Mouse (Mus musculus): ENCODE measurements at regions not wholly inside any gene's neighbourhood (a gene's known extent, or its start where the extent isn't known, plus 50 kb on each side); places are given as distances from the start of the nearest gene placed in this dataset.
"Not testable (repeated sequence)": the region's sequence is repeated elsewhere in the genome, so short reads cannot be mapped to it uniquely, and the experiment has no call there.

- H3K27me3 ChIP-seq (ENCODE audit: control insufficient read depth, insufficient read depth, low read length), result no peaks in the 10 kb centered on the region
- H3K4me2 ChIP-seq (ENCODE audit: low read depth), result no peak overlapping the region
- peaks cover 18 to 23% of the 10 kb centered on the region in 2 experiments for H3K4me1 ChIP-seq (replicated peaks; ENCODE audit: control insufficient read depth in 2 of 2, insufficient read depth in 2 of 2, low read length in 1 of 2)
- no peak overlapping the region for H3K27ac ChIP-seq
- 0 out of 2 replicates have a peak, but pooled peaks have one; percentile 40 for ATAC-seq (ENCODE audit: insufficient read depth)
- 68% methylated on average over 4 of the region's 4 CpGs for WGBS (ENCODE audit: insufficient replicate concordance)
- H3K9ac ChIP-seq (replicated peaks), result no peak overlapping the region
- no peaks in the 10 kb centered on the region for H3K9me3 ChIP-seq (ENCODE audit: control insufficient read depth, low read length)
- H3K36me3 ChIP-seq (replicated peaks; ENCODE audit: control insufficient read depth, insufficient read depth, low read depth), result no peaks in the 10 kb centered on the region
- no peak for TF ChIP-seq EP300 (IDR thresholded peaks at IDR 0.05; ENCODE audit: low read depth)
- TF ChIP-seq CTCF (IDR thresholded peaks at IDR 0.05; ENCODE audit: low read depth), result no peak
- no peak for DNase-seq (ENCODE audit: low read depth in 3 of 3, low spot score in 3 of 3)
- H3K4me3 ChIP-seq (ENCODE audit: insufficient read depth in 1 of 2, low read depth in 2 of 2, low read length in 2 of 2), result no peak overlapping the region
Measured at GRCm38 (mm10) chr10:119087886-119088285, 152.0 kb downstream of the Cand1 start.

GRCm38 (mm10) chr10:119087071-119087665, 152.7 kb downstream of the Cand1 start:
- Histone ChIP-seq H3K4me2 (ENCODE audit: low read depth) (no peak overlapping the region; the same call in 1 of the 2 replicates), H3K9ac (replicated peaks) (no peak overlapping the region), H3K4me1 (replicated peaks; ENCODE audit: control insufficient read depth in 2 of 2, insufficient read depth in 2 of 2, low read length in 1 of 2) (peaks cover 18 to 23% of the 10 kb centered on the region in 2 experiments), H3K4me3 (ENCODE audit: insufficient read depth in 1 of 2, low read depth in 2 of 2, low read length in 2 of 2) (no peak overlapping the region), H3K27me3 (ENCODE audit: control insufficient read depth, insufficient read depth, low read length) (no peaks in the 10 kb centered on the region), H3K36me3 (replicated peaks; ENCODE audit: control insufficient read depth, insufficient read depth, low read depth) (no peaks in the 10 kb centered on the region), H3K9me3 (ENCODE audit: control insufficient read depth, low read length) (no peaks in the 10 kb centered on the region), H3K27ac (peak overlapping the region; percentile 53)
- ATAC-seq (ENCODE audit: insufficient read depth) (peak; percentile 27; the same call in 1 of the 2 replicates), DNase-seq (ENCODE audit: low read depth in 3 of 3, low spot score in 3 of 3) (no peak)
- WGBS (ENCODE audit: insufficient replicate concordance), result 27% methylated on average over 5 of the region's 5 CpGs
- TF ChIP-seq EP300 (IDR thresholded peaks at IDR 0.05; ENCODE audit: low read depth), result no peak
- no peak for TF ChIP-seq CTCF (IDR thresholded peaks at IDR 0.05; ENCODE audit: low read depth)

GRCm38 (mm10) chr10:119086450-119086849, 153.4 kb downstream of the Cand1 start:
- ATAC-seq (ENCODE audit: insufficient read depth) (peak; percentile 86), DNase-seq (ENCODE audit: low read depth in 3 of 3, low spot score in 3 of 3) (peak in 1 of 3 experiments; percentile 52)
- Histone ChIP-seq H3K4me3 (ENCODE audit: insufficient read depth in 1 of 2, low read depth in 2 of 2, low read length in 2 of 2) (no peak overlapping the region), H3K4me2 (ENCODE audit: low read depth) (no peak overlapping the region), H3K9me3 (ENCODE audit: control insufficient read depth, low read length) (no peaks in the 10 kb centered on the region), H3K4me1 (replicated peaks; ENCODE audit: control insufficient read depth in 2 of 2, insufficient read depth in 2 of 2, low read length in 1 of 2) (peaks cover 18 to 23% of the 10 kb centered on the region in 2 experiments), H3K27ac (no peak overlapping the region), H3K36me3 (replicated peaks; ENCODE audit: control insufficient read depth, insufficient read depth, low read depth) (no peaks in the 10 kb centered on the region), H3K27me3 (ENCODE audit: control insufficient read depth, insufficient read depth, low read length) (no peaks in the 10 kb centered on the region), H3K9ac (replicated peaks) (no peak overlapping the region)
- TF ChIP-seq CTCF (IDR thresholded peaks at IDR 0.05; ENCODE audit: low read depth), result no peak
- TF ChIP-seq EP300 (IDR thresholded peaks at IDR 0.05; ENCODE audit: low read depth), result peak; percentile 65
- 6% methylated on average over 5 of the region's 5 CpGs for WGBS (ENCODE audit: insufficient replicate concordance)

- Histone ChIP-seq H3K4me3 (ENCODE audit: insufficient read depth in 1 of 2, low read depth in 2 of 2, low read length in 2 of 2) (no peak overlapping the region), H3K4me2 (ENCODE audit: low read depth) (no peak overlapping the region), H3K4me1 (replicated peaks; ENCODE audit: control insufficient read depth in 2 of 2, insufficient read depth in 2 of 2, low read length in 1 of 2) (peaks cover 18 to 29% of the 10 kb centered on the region in 2 experiments), H3K9me3 (ENCODE audit: control insufficient read depth, low read length) (no peaks in the 10 kb centered on the region), H3K27me3 (ENCODE audit: control insufficient read depth, insufficient read depth, low read length) (no peaks in the 10 kb centered on the region), H3K36me3 (replicated peaks; ENCODE audit: control insufficient read depth, insufficient read depth, low read depth) (no peaks in the 10 kb centered on the region), H3K27ac (no peak overlapping the region), H3K9ac (replicated peaks) (no peak overlapping the region)
- ATAC-seq (ENCODE audit: insufficient read depth) (no peak), DNase-seq (ENCODE audit: low read depth in 3 of 3, low spot score in 3 of 3) (no peak)
- TF ChIP-seq EP300 (IDR thresholded peaks at IDR 0.05; ENCODE audit: low read depth) (no peak), CTCF (IDR thresholded peaks at IDR 0.05; ENCODE audit: low read depth) (no peak)
- WGBS (ENCODE audit: insufficient replicate concordance), result 46% methylated on average over 4 of the region's 4 CpGs
Measured at GRCm38 (mm10) chr10:119083431-119083830, 156.4 kb downstream of the Cand1 start.

- WGBS (ENCODE audit: insufficient replicate concordance), result 68% methylated on average over 2 of the region's 2 CpGs
- ATAC-seq (ENCODE audit: insufficient read depth) (no peak), DNase-seq (ENCODE audit: low read depth in 3 of 3, low spot score in 3 of 3) (no peak)
- no peak for TF ChIP-seq CTCF (IDR thresholded peaks at IDR 0.05; ENCODE audit: low read depth)
- TF ChIP-seq EP300 (IDR thresholded peaks at IDR 0.05; ENCODE audit: low read depth), result no peak
- Histone ChIP-seq H3K4me1 (replicated peaks; ENCODE audit: control insufficient read depth in 2 of 2, insufficient read depth in 2 of 2, low read length in 1 of 2) (peaks cover 18 to 29% of the 10 kb centered on the region in 2 experiments), H3K36me3 (replicated peaks; ENCODE audit: control insufficient read depth, insufficient read depth, low read depth) (no peaks in the 10 kb centered on the region), H3K27ac (no peak overlapping the region), H3K4me2 (ENCODE audit: low read depth) (no peak overlapping the region), H3K4me3 (ENCODE audit: insufficient read depth in 1 of 2, low read depth in 2 of 2, low read length in 2 of 2) (no peak overlapping the region), H3K9me3 (ENCODE audit: control insufficient read depth, low read length) (no peaks in the 10 kb centered on the region), H3K9ac (replicated peaks) (no peak overlapping the region), H3K27me3 (ENCODE audit: control insufficient read depth, insufficient read depth, low read length) (no peaks in the 10 kb centered on the region)
Measured at GRCm38 (mm10) chr10:119082861-119083260, 157.0 kb downstream of the Cand1 start.

GRCm38 (mm10) chr10:119081766-119082165, 158.1 kb downstream of the Cand1 start:
- DNase-seq (ENCODE audit: low read depth in 3 of 3, low spot score in 3 of 3); H3K27ac ChIP-seq; H3K4me3 ChIP-seq (ENCODE audit: insufficient read depth in 1 of 2, low read depth in 2 of 2, low read length in 2 of 2); H3K9ac ChIP-seq (replicated peaks); H3K4me2 ChIP-seq (ENCODE audit: low read depth); H3K9me3 ChIP-seq (ENCODE audit: control insufficient read depth, low read length); H3K27me3 ChIP-seq (ENCODE audit: control insufficient read depth, insufficient read depth, low read length); ATAC-seq (ENCODE audit: insufficient read depth); H3K36me3 ChIP-seq (replicated peaks; ENCODE audit: control insufficient read depth, insufficient read depth, low read depth): not testable (repeated sequence)
- WGBS (ENCODE audit: insufficient replicate concordance), result 62% methylated on average over 3 of the region's 3 CpGs
- peaks cover 11 to 23% of the 10 kb centered on the region in 2 experiments for H3K4me1 ChIP-seq (replicated peaks; ENCODE audit: control insufficient read depth in 2 of 2, insufficient read depth in 2 of 2, low read length in 1 of 2)
